Mouse (Mus musculus) lung, adult 2 months (tissue): ENCODE results near the gene Il20.

Source experiments
- CTCF ChIP-seq: fragments of 200-500 bp; IDR thresholded peaks from 2 replicates; pipeline ENCODE4 v1.5.1; 2011; ENCODE audit warnings: mild to moderate bottlenecking, low read length, control low read depth; ENCODE audit not compliant: insufficient read depth
- POLR2A ChIP-seq: fragments of 200-500 bp; IDR thresholded peaks from 2 replicates; pipeline ENCODE4 v1.6.1; 2011; ENCODE audit warnings: low read depth, mild to moderate bottlenecking, control low read depth, low read length, borderline replicate concordance; ENCODE audit errors: extremely low read depth

GRCm38 (mm10) chr1:130864741-130865140 lies 46.5 kb downstream of the Il20 start:
- TF ChIP-seq CTCF (no peak), POLR2A (no peak)
